Mouse (Mus musculus) hindbrain, postnatal 0 days (tissue): ENCODE measurements at regions not wholly inside any gene's neighbourhood (a gene's known extent, or its start where the extent isn't known, plus 50 kb on each side); places are given as distances from the start of the nearest gene placed in this dataset.

Experiments used
- ATAC-seq: fragments of 200-750 bp; cut with Nextera tagmentation; 2 replicates; pipeline ENCODE4 v1.8.0; 2017; ENCODE audit warnings: mild to moderate bottlenecking, moderate TSS enrichment, moderate library complexity
- DNase-seq: peaks from one replicate; pipeline ENCODE4 v3.0.0-alpha.2; 2015; ENCODE audit warnings: low spot score
- H3K27ac ChIP-seq: fragments of 300-500 bp; sonication (generic); 2 replicates; pipeline ENCODE4 v1.5.1; 2014; ENCODE audit warnings: mild to moderate bottlenecking
- H3K27me3 ChIP-seq: fragments of 300-500 bp; sonication (generic); 2 replicates; pipeline ENCODE4 v1.6.1; 2014; ENCODE audit warnings: low read length, mixed read lengths; ENCODE audit not compliant: insufficient read depth
- H3K36me3 ChIP-seq: fragments of 300-500 bp; sonication (generic); 2 replicates; pipeline ENCODE4 v1.6.1; 2014; ENCODE audit warnings: low read length, mixed read lengths; ENCODE audit not compliant: insufficient read depth
- H3K4me1 ChIP-seq: fragments of 300-500 bp; sonication (generic); 2 replicates; pipeline ENCODE4 v1.6.1; 2014; ENCODE audit warnings: antibody characterized with exemption, low read length, mixed read lengths; ENCODE audit not compliant: insufficient read depth
- H3K4me2 ChIP-seq: fragments of 300-500 bp; sonication (generic); 2 replicates; pipeline ENCODE4 v1.6.1; 2014; ENCODE audit warnings: low read depth, mild to moderate bottlenecking, low read length, moderate library complexity, mixed read lengths
- H3K4me3 ChIP-seq: fragments of 300-500 bp; sonication (generic); 2 replicates; pipeline ENCODE4 v1.5.1; 2014; ENCODE audit warnings: low read length
- H3K9ac ChIP-seq: fragments of 300-500 bp; sonication (generic); replicated peaks from 2 replicates; pipeline ENCODE4 v1.6.1; 2014; ENCODE audit warnings: mild to moderate bottlenecking, low read length, moderate library complexity, mixed read lengths
- H3K9me3 ChIP-seq: fragments of 300-500 bp; sonication (generic); 2 replicates; pipeline ENCODE4 v1.6.1; 2016; ENCODE audit warnings: low read length, mixed read lengths
- CTCF ChIP-seq: IDR thresholded peaks from 2 replicates; pipeline ENCODE4 v1.5.1; 2016; ENCODE audit warnings: antibody characterized with exemption, control low read depth, low read depth
- WGBS: fragments of 180-500 bp; shearing (Covaris S2); extraction: QIAGEN DNeasy Blood & Tissue Kit; methylation state at CpG from one replicate; pipeline ENCODE4 v1.1.7; 2014; 5-methylcytosine and 5-hydroxymethylcytosine counted together

DNA sequence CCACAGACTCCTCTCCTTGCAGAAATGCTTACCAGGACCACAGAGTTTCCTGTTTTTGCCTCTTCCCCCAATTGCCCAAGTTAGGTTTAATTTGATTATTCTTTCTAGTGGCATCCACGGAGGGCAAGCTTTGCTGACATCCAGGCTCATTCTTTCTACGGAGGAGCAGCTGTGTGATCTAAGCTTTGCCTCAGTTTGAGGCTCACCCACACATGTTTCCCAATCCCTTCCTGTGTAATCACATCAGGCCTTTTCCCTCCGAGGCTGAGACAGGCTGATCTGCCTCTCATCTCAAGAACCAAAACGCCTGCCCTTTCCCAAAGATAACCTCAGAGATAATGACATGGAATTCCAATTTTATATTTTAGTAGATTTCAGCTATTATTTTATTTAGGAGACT is 107.4 kb upstream of the Zfp648 start:
- Histone ChIP-seq H3K4me1 (no peaks in the 10 kb centered on the region), H3K4me2 (no peak overlapping the region), H3K4me3 (no peak overlapping the region), H3K36me3 (no peaks in the 10 kb centered on the region), H3K27ac (no peak overlapping the region), H3K9ac (no peak overlapping the region), H3K9me3 (no peaks in the 10 kb centered on the region), H3K27me3 (no peaks in the 10 kb centered on the region)
- 78% methylated on average over 4 of the region's 4 CpGs for WGBS
- TF ChIP-seq CTCF = no peak
- DNase-seq (no peak), ATAC-seq (no peak)

DNA sequence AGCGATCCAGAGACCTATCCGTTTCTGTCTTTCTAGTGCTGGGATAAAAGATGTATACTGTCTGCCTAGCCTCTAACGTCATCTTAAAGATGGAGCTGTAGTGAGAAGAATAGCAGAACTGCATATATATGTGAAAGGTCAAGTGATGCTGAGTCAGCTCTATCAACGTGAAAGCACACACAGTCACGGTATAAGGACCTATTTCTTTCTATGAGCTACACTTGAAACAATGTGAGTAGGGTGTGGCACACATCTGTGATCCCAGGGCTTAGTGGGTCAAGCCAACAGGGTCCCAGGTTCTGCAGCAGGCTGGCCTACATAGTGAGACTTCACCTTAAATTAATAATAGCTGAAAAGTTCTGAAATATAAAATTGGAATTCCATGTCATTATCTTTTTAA is 106.6 kb upstream of the Zfp648 start:
- no peaks in the 10 kb centered on the region for H3K36me3 ChIP-seq
- H3K4me1 ChIP-seq = no peaks in the 10 kb centered on the region
- H3K4me3 ChIP-seq = no peak overlapping the region
- DNase-seq (no peak), ATAC-seq (no peak)
- no peaks in the 10 kb centered on the region for H3K27me3 ChIP-seq
- H3K9me3 ChIP-seq = no peaks in the 10 kb centered on the region
- H3K9ac ChIP-seq = no peak overlapping the region
- no peak for TF ChIP-seq CTCF
- WGBS = 77% methylated on average over 5 of the region's 5 CpGs
- no peak overlapping the region for H3K27ac ChIP-seq
- H3K4me2 ChIP-seq = no peak overlapping the region

DNA sequence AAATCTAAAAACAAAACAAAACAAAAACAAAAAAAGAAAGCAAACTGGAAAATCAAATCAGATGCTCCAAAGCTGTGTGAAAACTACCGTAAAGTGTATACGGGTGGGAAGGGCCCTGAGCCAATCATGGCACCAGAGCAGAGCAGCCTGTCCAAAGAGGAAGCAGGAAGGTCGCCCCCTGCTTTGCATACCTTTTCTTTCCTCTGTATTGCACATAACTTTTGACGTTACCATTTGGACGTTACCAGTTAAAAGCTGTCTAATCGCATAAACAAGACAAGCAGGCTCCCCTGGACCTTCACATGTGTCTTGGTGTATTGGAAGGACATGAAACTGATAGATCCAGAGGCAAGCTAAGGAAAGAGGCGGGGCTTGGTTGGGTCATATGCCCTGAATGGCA is 104.9 kb upstream of the Zfp648 start:
- H3K4me2 ChIP-seq = no peak overlapping the region
- H3K9ac ChIP-seq = no peak overlapping the region
- no peak for TF ChIP-seq CTCF
- no peak for DNase-seq
- H3K27me3 ChIP-seq = no peaks in the 10 kb centered on the region
- no peaks in the 10 kb centered on the region for H3K9me3 ChIP-seq
- H3K4me1 ChIP-seq = no peaks in the 10 kb centered on the region
- H3K27ac ChIP-seq = no peak overlapping the region
- 83% methylated on average over 7 of the region's 7 CpGs for WGBS
- ATAC-seq = no peak
- no peak overlapping the region for H3K4me3 ChIP-seq
- no peaks in the 10 kb centered on the region for H3K36me3 ChIP-seq

DNA sequence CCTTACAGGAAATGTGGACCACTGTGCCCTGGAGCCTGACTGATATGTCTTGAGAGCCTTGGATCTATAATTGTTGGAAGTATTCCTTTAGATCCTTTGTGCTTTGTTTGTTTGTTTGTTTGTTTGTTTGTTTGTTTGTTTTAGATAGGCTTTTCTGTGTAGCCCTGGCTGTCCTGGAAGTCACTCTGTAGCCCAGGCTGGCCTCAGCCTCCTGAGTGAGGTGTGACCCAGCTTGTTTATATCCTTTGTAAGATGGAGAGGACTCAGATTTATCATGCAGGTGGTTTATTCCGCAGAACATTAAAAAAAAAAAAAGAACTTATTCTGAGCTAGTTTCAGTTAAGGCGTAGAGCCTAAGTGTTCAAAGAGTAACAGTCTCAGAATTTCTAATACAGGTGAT is 104.1 kb upstream of the Zfp648 start:
- no peaks in the 10 kb centered on the region; the same call in 1 of the 2 replicates for H3K4me1 ChIP-seq
- H3K4me2 ChIP-seq = no peak overlapping the region
- DNase-seq (no peak), ATAC-seq (no peak)
- no peak for TF ChIP-seq CTCF
- H3K27me3 ChIP-seq = no peaks in the 10 kb centered on the region
- H3K9ac ChIP-seq = no peak overlapping the region
- no peaks in the 10 kb centered on the region for H3K36me3 ChIP-seq
- H3K4me3 ChIP-seq = no peak overlapping the region
- H3K27ac ChIP-seq = no peak overlapping the region
- WGBS = 93% methylated on average over 2 of the region's 2 CpGs
- no peaks in the 10 kb centered on the region for H3K9me3 ChIP-seq

DNA sequence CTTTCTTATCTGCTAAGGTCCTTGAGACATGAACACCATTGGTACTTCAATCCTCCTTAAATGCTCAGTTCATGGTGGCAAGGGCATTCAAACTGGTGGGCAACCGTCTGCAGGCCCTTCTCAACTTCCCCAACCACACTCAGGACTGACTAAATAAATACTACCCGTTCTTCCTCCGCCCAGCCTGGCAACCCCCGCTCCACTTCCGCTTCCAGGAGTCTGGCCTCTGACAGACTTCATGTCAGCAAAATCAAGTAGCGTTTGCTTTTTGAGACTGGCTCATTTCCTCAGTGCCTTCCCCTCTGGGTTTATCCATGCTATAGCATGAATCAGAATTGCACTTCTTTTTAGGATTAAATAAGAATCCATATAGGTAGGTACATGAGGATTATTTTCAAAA is 103.3 kb upstream of the Zfp648 start:
- WGBS = 54% methylated on average over 6 of the region's 6 CpGs
- Histone ChIP-seq H3K9ac (no peak overlapping the region), H3K36me3 (no peaks in the 10 kb centered on the region), H3K27me3 (no peaks in the 10 kb centered on the region), H3K4me3 (no peak overlapping the region), H3K4me1 (no peaks in the 10 kb centered on the region; the same call in none of the 2 replicates), H3K27ac (no peak overlapping the region), H3K4me2 (no peak overlapping the region), H3K9me3 (no peaks in the 10 kb centered on the region)
- ATAC-seq (no peak), DNase-seq (no peak)
- TF ChIP-seq CTCF = no peak

DNA sequence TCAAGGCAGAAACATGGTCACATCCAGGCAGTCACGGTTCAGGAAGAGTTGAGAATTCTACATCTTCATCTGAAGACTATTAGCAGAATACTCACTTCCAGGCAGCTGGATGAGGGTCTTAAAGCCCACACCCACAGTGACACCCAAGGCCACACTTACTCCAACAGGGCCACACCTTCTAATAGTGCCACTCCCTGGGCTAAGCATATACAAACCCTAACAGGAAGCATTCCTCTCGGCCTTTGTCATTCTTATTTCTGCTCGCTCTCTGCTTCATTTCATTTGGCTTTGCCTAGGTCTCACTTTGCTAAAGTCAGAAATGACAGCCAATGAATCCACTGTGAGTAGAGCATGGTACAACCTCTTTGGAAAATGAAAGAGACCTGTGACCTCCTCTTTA is 100.4 kb upstream of the Zfp648 start:
- H3K27ac ChIP-seq = no peak overlapping the region
- H3K4me1 ChIP-seq = peaks cover 9% of the 10 kb centered on the region
- no peak overlapping the region for H3K4me2 ChIP-seq
- H3K9me3 ChIP-seq = no peaks in the 10 kb centered on the region
- no peak for DNase-seq
- no peak overlapping the region for H3K9ac ChIP-seq
- ATAC-seq = no peak
- no peak for TF ChIP-seq CTCF
- 91% methylated on average over 3 of the region's 3 CpGs for WGBS
- no peaks in the 10 kb centered on the region for H3K36me3 ChIP-seq
- H3K4me3 ChIP-seq = no peak overlapping the region
- H3K27me3 ChIP-seq = no peaks in the 10 kb centered on the region

DNA sequence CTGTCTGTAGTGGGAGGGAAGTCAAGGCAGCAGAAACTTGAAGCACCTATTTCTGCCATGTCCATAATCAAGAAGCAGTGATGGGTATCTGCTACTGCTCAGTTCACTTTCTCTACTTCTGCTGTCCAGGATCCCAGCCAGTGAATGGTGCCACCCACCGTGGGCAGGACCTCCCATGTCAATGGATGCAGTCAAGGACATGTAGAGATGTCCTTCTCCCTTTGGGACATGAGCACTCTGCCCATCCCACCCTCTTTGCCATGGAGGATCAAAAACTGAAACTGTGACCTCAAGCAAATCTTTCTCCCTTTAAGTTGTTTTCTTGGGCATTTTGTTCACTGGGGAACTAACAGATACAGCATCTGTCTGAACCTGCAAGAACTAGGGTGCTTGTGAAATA is 99.6 kb upstream of the Zfp648 start:
- no peaks in the 10 kb centered on the region for H3K9me3 ChIP-seq
- H3K4me2 ChIP-seq = no peak overlapping the region
- TF ChIP-seq CTCF = no peak
- H3K27ac ChIP-seq = no peak overlapping the region
- no peak for ATAC-seq
- no peak for DNase-seq
- H3K4me3 ChIP-seq = no peak overlapping the region
- H3K27me3 ChIP-seq = no peaks in the 10 kb centered on the region
- WGBS = 96% methylated on average over 1 of the region's 1 CpGs
- peaks cover 9% of the 10 kb centered on the region for H3K4me1 ChIP-seq
- no peak overlapping the region for H3K9ac ChIP-seq
- no peaks in the 10 kb centered on the region for H3K36me3 ChIP-seq
